In the genomic region with DNA sequence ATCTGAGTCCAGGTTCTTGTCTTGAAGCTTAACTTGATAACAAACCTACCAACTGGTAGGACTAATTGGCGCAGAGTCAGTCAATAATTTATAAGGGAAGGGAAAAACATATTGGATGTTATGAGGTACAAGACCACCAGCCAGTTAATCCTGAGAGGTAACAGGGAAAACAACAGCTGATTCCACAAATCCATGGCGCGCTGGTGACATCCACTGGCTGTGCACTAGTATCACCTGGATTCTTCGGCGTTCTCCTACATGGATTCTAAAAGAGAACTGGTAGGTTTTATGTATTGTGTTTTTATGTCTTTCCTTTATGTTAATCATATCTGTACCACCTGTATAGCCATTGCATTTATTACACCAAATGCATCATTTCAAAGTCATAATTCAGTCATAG, we compare ENCODE assay signal across 13 mouse cellular contexts.
DNase-seq lines count a peak whose midpoint lies in the region; ATAC-seq and TF ChIP-seq lines count a peak whose summit lies in the region.
"Had no signal": no experiment of that assay in that cellular context is flagged by ENCODE, and none has a peak within 500 bp of the region (broad histone marks: within the 10 kb centered on the region; RNA-seq: fewer than 3 reads in every experiment).

No protein-coding gene starts in this region.

- H3K27ac ChIP-seq in kidney, embryonic 14.5 days (ENCODE audit: low read depth, low read length), result no peak overlapping the region
- no peak overlapping the region for H3K27ac ChIP-seq in forebrain, postnatal 0 days (ENCODE audit: low read depth, low read length)
- H3K27ac ChIP-seq in stomach, postnatal 0 days (replicated peaks), result no peak overlapping the region
- H3K27ac ChIP-seq: macrophage; stomach, embryonic 15.5 days had no signal

- H3K4me1 ChIP-seq in kidney, embryonic 14.5 days (ENCODE audit: control insufficient read depth, insufficient read depth, low read length), result no peaks in the 10 kb centered on the region
- no peaks in the 10 kb centered on the region for H3K4me1 ChIP-seq in forebrain, postnatal 0 days (ENCODE audit: insufficient read depth)
- no peaks in the 10 kb centered on the region for H3K4me1 ChIP-seq in stomach, postnatal 0 days (replicated peaks; ENCODE audit: control insufficient read depth, insufficient read depth)
- H3K4me1 ChIP-seq: stomach, embryonic 15.5 days had no signal

- 89% methylated on average over 5 of the region's 5 CpGs for WGBS in kidney, embryonic 14.5 days
- 78% methylated on average over 5 of the region's 5 CpGs for WGBS in forebrain, postnatal 0 days
- 76% methylated on average over 5 of the region's 5 CpGs for whole genome bisulfite sequencing in stomach, postnatal 0 days

- TF ChIP-seq CTCF in forebrain, postnatal 0 days (IDR thresholded peaks at IDR 0.05; ENCODE audit: low read depth), result peak; percentile 75
- peak; percentile 53 for TF ChIP-seq CTCF in stomach, postnatal 0 days (IDR thresholded peaks at IDR 0.05; ENCODE audit: low read depth)

- no peak overlapping the region for H3K4me2 ChIP-seq in kidney, embryonic 14.5 days (replicated peaks; ENCODE audit: low read depth, low read length)
- H3K4me2 ChIP-seq in forebrain, postnatal 0 days (ENCODE audit: low read depth), result no peak overlapping the region
- no peak overlapping the region for H3K4me2 ChIP-seq in stomach, postnatal 0 days (replicated peaks; ENCODE audit: low read depth)
- H3K4me2 ChIP-seq: stomach, embryonic 15.5 days had no signal

- intact Hi-C loops in heart, postnatal 25 days (cut with DNase I), result no loop called here

- H3K4me3 ChIP-seq in kidney, embryonic 14.5 days (ENCODE audit: low read length), result no peak overlapping the region
- H3K4me3 ChIP-seq in forebrain, postnatal 0 days (ENCODE audit: low read depth, low read length), result no peak overlapping the region
- H3K4me3 ChIP-seq in stomach, postnatal 0 days (ENCODE audit: low read depth, low read length), result no peak overlapping the region
- H3K4me3 ChIP-seq: stomach, embryonic 15.5 days had no signal

- no peak for ATAC-seq in kidney, embryonic 14.5 days (ENCODE audit: low FRiP score, low TSS enrichment)
- ATAC-seq in forebrain, postnatal 0 days, result peak; percentile 51; the same call in 1 of the 2 replicates
- ATAC-seq in stomach, postnatal 0 days (ENCODE audit: low FRiP score, low TSS enrichment), result no peak
- ATAC-seq: inflammation-experienced regulatory T-cells, adult 6 months had no signal

- H3K27me3 ChIP-seq in kidney, embryonic 14.5 days (ENCODE audit: control insufficient read depth, insufficient read depth, low read length), result no peaks in the 10 kb centered on the region
- H3K27me3 ChIP-seq in forebrain, postnatal 0 days (ENCODE audit: insufficient read depth, low read length), result no peaks in the 10 kb centered on the region
- H3K27me3 ChIP-seq in stomach, postnatal 0 days (ENCODE audit: control insufficient read depth, insufficient read depth, low read length), result no peaks in the 10 kb centered on the region
- H3K27me3 ChIP-seq: stomach, embryonic 15.5 days had no signal

- H3K36me3 ChIP-seq in kidney, embryonic 14.5 days (ENCODE audit: control insufficient read depth, insufficient read depth, low read length), result no peaks in the 10 kb centered on the region
- no peaks in the 10 kb centered on the region for H3K36me3 ChIP-seq in forebrain, postnatal 0 days (ENCODE audit: insufficient read depth)
- H3K36me3 ChIP-seq in stomach, postnatal 0 days (ENCODE audit: control insufficient read depth, insufficient read depth, low read length), result no peaks in the 10 kb centered on the region
- H3K36me3 ChIP-seq: stomach, embryonic 15.5 days had no signal

- TF ChIP-seq EP300 in stomach, postnatal 0 days (optimal IDR thresholded peaks at IDR 0.05), result no peak

- H3K9me3 ChIP-seq in kidney, embryonic 14.5 days (ENCODE audit: control insufficient read depth, low read length), result no peaks in the 10 kb centered on the region
- no peaks in the 10 kb centered on the region for H3K9me3 ChIP-seq in forebrain, postnatal 0 days (ENCODE audit: low read length)
- H3K9me3 ChIP-seq in stomach, postnatal 0 days (ENCODE audit: control insufficient read depth, low read length), result no peaks in the 10 kb centered on the region
- H3K9me3 ChIP-seq: stomach, embryonic 15.5 days had no signal

- peak; percentile 22 for DNase-seq in kidney, postnatal 10 days
- peak; percentile 58 for DNase-seq in right cerebral cortex, postnatal 4 days
- DNase-seq in right cerebral cortex, postnatal 36 days (ENCODE audit: low spot score in 2 of 2), result no peak
- peak; percentile 67 for DNase-seq in forebrain, postnatal 0 days
- no peak for DNase-seq in stomach, postnatal 0 days (ENCODE audit: low spot score)
- DNase-seq in heart, postnatal 25 days (ENCODE audit: low spot score), result no peak
- DNase-seq in ovary, postnatal 36 days (ENCODE audit: low spot score), result no peak
- DNase-seq: adrenal gland, postnatal 25 days; gastrocnemius, postnatal 14 days had no signal

- no peak overlapping the region for H3K9ac ChIP-seq in kidney, embryonic 14.5 days (ENCODE audit: low read depth, low read length)
- no peak overlapping the region for H3K9ac ChIP-seq in forebrain, postnatal 0 days
- no peak overlapping the region for H3K9ac ChIP-seq in stomach, postnatal 0 days (ENCODE audit: low read length)
- H3K9ac ChIP-seq: stomach, embryonic 15.5 days had no signal

Comparison
In these comparisons a context has a peak if more than half of its experiments do, and no peak if none do; other contexts are left out.
1. DNase-seq: peak in kidney, postnatal 10 days (single experiment), right cerebral cortex, postnatal 4 days (single experiment) and forebrain, postnatal 0 days (single experiment); none in right cerebral cortex, postnatal 36 days (0 of 2), stomach, postnatal 0 days (single experiment), heart, postnatal 25 days (single experiment) and ovary, postnatal 36 days (single experiment).